Mouse (Mus musculus) left cerebral cortex, postnatal 14 days (tissue): ENCODE measurements around the gene Plxna4. TPM values are rescaled to one million over a fixed set of nuclear protein-coding genes. Genes with fewer than 3 reads are reported as not detected.
A peak's percentile ranks its signal among the peaks of the same experiment; 100 is the strongest.

Experiments used
- DNase-seq, 2 experiments: peaks; one replicate each; pipeline ENCODE4 v3.0.0; 2021 to 2022; ENCODE audit warnings: low spot score in 2 of 2, mixed read lengths in 1 of 2
- intact Hi-C: fragments of 180-260 bp; cut with DNase I; formaldehyde crosslinking; loops from one replicate; pipeline ENCODE4 v1.15.1; 2025
- total RNA-seq, 2 experiments: library from RNA; stranded (reverse); gene quantifications; 2 replicates each; pipeline ENCODE4 v1.2.3; 2021

Plxna4 gene
- total RNA-seq, 2 experiments from 2014 or later: 76.4 to 85.1 TPM

DNA sequence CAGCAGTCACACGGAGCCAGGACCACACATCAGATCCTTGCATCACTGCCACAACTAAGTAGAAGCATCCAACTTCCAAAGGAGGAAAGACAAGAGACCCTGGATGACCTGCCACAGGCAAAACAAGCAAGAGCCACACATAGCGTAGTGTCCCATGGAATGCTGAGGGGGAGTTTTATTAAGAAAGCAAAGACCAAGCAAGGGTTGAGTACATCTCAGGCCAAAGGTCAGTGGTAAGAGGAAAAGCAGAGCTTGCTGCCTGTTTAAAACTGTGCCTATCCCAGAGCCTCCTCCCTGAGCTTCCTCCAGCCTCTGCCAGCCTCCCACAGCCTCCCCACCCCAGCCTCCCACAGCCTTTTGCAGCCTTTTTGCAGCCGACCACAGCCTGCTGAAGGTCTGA lies 100.9 kb downstream of the Plxna4 start:
- no peak for DNase-seq
- intact Hi-C loops: no loop called here

DNA sequence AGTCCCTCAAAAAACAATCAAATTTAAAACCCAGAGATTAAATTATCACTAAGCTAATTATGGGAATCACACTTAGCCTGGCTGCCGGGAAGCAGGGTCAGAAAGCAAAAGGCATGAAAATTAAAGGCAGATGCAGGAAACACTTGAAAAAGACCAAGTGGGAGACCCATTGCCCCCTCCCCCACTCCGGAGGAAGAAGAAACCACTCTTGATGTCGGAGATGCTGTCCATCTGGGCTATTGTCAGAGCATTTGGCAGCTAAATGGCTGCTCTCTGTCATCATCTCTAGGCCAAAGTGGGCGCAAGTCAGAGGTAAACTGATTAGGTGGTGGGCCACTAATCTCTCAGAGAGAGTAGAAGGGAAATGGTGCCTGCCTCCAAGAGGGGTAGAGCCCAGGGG lies 105.5 kb downstream of the Plxna4 start:
- intact Hi-C loops: loop anchor here (5.0 kb wide), 1 partner anchor 155 kb away; no protein-coding TSS in a partner anchor

DNA sequence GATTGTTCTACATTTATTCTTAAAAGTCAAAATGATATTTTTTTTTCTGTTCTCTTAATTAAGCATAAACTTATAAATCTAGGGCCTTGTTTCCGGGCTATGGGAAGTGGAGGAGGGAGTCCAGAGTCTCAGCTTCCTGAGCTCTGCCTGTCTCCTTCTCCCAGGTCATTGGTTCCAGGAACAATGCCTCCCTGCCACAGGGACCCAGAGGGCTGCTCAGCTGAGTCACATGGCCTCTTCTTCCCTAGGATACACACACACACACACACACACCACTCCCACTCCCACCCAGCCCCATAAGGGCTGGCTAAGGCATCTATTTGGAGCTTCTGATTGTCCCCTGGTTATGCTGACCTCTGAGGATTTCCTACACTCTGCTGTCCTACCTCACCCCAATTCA lies 107.3 kb downstream of the Plxna4 start:
- no peak for DNase-seq
- intact Hi-C loops: loop anchor here (5.0 kb wide), 1 partner anchor 153 kb away; no protein-coding TSS in a partner anchor

More for the DNA sequence above, 105.5 kb downstream of the Plxna4 start:
- DNase-seq: no peak

DNA sequence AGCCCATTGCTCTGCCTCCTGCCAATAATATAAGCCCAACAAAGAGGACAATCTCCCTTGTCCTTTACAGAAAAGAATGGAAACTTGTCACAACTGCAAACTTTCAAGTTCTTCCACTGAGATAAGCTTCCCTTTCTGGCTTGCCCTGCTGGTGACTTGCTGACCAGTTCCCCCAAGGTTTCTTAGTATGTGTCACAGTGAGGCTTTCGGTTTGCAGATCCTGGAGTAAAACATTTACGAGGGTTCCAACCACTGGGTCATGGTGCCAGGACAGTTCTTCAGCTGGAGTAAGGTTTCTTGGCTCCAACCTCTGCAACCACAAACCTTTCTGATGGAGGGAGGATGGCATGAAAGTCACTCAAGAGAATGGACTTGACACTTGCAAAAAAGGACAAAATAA lies 108.2 kb downstream of the Plxna4 start:
- intact Hi-C loops: loop anchor here (2.0 to 5.0 kb wide), 2 partner anchors 107 to 152 kb away; no protein-coding TSS in a partner anchor
- DNase-seq: no peak

DNA sequence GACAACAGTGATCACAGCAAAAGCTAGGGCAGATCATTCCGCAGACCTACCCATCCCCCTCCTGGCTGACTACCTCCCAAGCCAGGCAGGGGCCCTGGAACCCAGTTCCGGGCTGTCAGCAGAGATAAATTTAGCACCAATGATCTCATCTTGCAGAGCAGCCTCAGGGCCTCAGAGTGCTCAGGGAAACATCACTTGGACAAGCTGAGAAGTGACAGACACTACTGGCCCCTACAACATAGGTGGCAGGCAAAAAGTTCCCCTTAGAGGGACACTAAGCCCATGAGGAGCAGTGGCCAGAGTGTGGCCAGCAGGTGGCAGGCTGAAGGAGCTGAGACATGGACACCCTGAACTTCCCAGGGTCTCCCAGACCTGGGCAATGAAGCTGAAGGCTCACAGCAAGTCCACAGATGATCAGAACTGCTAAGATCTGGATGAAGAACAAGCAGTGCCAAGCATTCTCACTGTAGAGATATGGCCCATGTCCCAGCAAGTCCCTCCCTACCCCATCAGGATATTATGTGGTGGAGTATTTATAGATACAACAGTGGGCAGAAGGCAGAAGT lies 108.7 kb downstream of the Plxna4 start:
- DNase-seq: peak; percentile 59 to 65
- intact Hi-C loops: loop anchor here (2.0 kb wide), 1 partner anchor 108 kb away; no protein-coding TSS in a partner anchor

DNA sequence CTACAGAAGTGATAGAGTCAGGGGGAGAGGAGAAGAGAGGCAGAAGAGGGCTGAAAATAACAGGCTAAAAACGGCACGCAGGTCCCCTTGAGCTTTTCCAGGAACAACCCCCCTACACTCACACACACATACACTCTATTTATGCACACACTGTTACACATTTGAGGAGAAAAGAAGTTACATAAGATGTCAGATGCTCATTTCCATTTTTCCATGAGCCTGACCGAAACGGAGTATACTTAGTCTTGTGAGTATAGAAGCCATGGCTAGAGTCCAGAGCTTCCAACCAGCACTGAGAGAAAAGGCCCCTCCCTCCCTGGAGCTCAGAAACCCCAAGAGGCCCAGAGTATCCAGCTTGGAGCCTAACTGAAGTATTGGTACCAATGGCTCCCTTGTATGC lies 112.0 kb downstream of the Plxna4 start:
- intact Hi-C loops: no loop called here
- peak; percentile 55 to 78 for DNase-seq

DNA sequence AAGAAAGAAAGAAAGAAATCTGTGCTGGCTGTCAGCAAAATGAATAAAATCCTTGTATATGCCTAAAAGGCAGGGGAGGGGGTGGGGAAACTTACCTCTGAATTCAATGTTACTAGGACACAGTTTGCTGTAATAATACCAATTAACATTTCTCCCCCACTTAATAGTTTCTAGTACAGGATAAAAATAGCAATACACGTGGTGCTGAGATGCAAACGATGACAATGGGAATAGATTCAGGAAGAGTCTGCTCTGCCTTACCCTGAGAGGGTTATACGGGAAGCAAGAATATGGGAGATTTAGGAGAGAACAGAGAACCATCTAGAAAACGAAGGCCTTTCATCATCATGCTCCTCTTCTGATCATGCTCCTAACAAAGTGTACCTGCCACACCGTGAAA lies 115.9 kb downstream of the Plxna4 start:
- DNase-seq: no peak
- intact Hi-C loops: no loop called here

DNA sequence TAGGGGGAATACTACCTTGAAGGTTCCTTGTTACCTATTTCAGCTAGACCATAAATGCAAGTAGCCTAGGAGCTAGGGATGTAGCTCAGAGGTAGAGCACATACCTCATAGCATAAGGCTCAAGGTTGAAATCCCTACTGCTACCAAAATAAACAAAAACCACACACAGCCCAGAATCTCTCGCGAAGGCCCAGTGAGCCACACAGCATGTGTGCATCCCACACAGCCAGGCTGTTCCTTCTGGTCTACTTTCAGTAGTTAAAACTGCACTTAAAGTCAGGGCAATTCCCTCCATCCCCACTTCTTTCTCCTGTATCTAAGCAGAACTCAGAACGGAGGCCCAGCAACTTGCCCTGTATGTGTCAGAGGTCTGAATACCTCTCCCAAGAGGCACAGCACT lies 116.4 kb downstream of the Plxna4 start:
- intact Hi-C loops: no loop called here
- DNase-seq: peak; percentile 58 to 59

DNA sequence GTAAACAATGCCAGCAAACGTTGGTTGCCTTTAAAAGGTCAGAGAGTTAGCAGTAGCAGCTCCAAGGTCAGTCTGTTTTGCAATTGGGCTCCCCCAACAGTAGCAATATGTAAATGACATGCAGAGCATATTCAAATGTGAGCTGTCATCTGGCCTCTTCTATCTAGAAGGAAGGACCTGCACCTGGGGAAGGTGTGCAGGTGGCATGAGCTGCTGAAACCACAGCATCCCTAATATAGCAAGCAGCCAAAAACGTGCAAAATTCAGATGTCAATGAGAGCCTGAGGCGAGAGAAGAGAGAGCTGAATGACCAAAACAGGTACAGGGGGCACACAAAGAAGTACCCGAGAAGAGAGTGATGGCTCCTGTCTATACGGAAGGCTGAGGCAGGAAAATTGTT lies 118.8 kb downstream of the Plxna4 start:
- intact Hi-C loops: no loop called here

DNA sequence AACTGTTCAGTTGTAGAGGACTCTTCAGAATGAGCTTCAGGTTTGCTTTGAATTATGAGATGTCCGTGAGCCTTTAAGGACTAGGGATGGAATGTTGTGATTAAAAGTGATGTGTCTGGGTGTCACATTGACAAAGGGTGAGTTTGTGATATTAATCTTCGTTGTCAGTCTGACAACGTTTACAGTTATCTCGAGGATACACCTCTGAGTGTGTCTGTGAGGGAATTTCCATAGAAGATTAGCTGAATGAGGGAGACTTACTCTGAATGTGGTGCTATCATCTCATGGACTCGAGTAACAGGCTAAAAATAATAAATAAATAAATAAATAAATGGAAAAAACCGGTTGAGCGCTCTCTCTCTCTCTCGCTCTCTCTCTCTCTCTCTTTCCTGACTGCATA lies 122.9 kb downstream of the Plxna4 start:
- DNase-seq: no peak
- intact Hi-C loops: no loop called here

More for the DNA sequence above, 118.8 kb downstream of the Plxna4 start:
- DNase-seq: no peak

DNA sequence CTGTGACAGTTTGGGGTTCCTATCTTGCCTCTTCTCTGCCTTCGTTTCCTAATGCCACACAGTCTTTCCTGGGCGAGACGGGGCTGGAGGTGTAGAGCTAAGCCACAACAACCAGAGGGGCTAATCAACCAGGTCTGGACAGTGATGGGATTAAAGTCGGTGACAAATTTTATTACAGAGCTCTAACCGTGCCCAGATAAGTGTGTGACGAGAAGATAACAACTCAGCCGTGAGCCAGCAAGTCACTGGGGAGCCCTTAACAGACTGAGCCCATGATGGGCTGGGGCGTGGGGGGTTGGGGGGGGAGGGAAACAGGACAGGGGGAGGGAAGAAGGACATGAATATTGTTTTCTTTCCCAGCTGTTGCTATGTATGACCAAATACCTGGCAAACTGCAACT lies 123.4 kb downstream of the Plxna4 start:
- no peak for DNase-seq
- intact Hi-C loops: no loop called here

DNA sequence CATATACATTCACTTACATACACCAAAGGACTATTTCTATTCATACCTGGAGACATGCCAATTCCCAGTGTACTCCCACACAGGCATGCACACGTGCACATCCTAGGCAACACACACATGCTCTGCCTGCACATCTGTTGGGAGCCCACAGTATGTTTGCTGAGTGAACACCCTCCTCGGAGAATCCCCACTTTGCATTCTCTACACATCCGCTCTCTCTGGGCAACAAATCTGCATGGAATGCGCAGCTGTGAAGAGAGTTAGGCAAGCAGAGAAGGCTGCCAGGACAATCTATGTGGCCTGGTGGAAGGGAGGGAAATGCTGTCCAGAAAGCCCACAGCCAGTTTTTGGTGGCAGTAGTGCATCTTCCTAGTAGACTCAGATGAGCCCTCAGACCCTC lies 123.9 kb downstream of the Plxna4 start:
- peak; percentile 44 to 89 for DNase-seq
- intact Hi-C loops: no loop called here

DNA sequence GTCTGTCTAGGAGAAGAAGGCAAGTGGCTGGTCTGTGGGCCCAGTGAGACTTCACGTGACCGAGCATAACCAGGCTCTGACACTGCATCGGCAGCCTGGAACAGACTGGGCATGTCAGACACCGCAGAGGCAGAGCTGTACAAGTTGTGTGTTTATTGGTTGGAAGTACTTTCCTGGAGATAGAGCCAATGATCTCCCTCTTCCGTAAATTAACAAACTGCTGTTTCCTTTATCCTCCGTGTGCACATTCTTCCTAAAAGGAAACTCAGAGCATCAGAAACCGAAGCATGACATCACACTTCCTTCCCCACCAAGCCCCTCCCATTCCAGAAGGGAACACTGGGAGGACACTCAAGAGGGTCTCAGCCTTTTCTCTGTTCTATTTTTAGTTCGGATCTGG lies 127.6 kb downstream of the Plxna4 start:
- no peak for DNase-seq
- intact Hi-C loops: no loop called here

DNA sequence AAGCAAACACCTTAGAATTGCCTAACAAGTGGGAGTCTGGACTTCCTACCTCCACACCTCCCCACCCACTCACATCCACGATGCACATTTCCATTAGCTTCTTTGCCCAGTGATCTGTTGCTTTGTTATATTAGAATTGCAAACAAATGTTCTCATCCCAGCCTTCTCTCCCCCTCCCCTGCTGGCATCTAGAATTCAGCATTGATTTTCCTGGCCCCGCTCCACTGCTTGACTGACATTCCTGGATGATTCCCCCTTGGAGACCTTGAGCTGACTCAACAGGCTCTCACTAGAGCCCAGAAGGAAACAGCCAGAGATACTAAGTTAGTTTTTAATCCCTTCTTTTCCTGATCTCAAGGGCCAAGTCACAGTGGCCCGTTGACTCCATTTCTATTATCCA lies 131.4 kb downstream of the Plxna4 start:
- no peak for DNase-seq
- intact Hi-C loops: no loop called here

DNA sequence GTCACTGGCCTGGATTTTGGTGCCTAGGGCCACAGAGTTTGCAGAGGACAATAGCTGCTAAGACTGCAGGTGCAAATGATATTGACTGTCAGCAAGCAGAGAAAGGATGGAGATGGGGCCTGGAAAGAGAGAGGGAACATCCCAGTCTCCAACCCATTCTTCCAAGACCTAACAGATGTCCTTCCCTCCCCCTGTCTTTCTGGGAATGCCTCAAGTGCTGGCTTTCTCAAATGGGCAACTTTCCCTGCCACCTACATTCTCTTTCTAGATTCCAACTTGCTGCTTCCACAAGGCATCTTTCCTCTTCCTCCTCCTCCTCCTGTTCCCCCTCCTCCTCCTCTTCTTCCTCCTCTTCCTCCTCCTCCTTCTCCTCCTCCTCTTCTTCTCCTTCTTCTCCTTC lies 136.1 kb downstream of the Plxna4 start:
- intact Hi-C loops: no loop called here
- DNase-seq: peak; percentile 40 to 51

DNA sequence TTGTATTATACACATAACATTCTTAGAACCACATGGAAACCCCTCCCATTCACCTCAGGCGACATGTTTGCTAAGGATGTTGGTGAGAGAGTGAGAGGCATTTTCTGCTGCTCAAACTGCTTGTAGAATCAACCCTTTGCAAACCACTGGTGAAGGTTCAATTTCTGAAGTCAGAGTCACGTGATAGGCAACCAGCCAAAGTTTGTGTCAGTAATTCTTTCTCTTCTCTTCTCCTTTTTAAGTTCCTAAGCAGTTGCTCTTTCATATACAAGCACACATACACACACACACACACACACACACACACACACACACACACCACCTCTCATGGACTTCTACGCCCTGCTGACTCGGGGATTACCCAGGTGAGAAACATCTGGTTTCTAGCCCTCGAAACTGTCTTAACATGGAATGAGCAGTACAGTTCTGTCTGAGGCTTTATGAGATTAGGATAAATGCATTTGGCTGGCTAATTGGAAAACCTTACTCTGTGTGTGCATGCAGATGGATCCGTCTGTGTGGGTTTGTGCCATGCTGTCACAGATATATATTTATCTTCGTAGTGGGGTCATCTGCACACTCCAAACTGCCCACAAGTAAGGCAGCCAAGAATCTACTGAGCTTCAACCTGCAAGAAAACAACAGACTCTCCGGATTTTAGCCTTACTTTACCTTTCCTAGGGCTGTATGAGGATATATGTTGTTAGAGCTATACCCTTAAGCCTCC lies 138.6 kb downstream of the Plxna4 start:
- no peak for DNase-seq
- intact Hi-C loops: no loop called here

DNA sequence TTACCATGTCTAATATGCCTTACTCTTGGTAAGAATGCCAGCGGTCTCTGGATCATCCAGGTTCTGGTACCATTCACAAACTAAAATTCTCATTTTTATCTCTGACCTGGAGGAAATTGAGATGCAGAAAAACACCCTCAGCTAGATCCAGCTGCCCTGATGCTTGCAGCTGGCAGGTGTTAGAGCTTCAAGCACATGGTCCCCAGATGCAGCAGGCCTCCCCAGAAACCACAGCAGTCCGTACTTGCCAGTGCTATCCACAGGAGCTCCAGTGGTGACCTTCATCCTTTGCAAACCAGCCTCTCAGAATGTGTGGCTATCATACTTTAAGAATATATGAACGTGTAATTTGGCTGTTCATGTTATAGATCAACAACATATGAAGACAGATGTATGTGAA lies 139.2 kb downstream of the Plxna4 start:
- intact Hi-C loops: no loop called here
- no peak for DNase-seq

DNA sequence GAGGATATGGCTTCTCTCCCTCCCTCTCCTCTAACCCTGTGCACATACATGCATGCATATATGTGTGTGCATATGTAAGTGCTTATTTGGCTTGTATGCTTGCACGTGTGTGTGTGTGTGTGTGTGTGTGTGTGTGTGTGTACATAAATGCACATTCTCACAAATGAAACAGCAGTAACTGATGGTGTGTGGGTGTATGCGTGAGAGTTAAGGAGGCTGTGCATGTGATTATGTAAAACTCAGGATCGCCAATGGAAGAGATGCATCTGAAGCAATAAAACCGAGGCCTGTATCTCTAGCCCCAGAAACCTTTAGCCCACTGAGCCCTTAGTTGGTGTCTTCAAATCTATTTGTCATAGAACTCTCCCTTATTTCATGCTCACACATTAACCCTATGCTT lies 141.7 kb downstream of the Plxna4 start:
- intact Hi-C loops: no loop called here
- DNase-seq: peak in 1 of 2 experiments; percentile 42

DNA sequence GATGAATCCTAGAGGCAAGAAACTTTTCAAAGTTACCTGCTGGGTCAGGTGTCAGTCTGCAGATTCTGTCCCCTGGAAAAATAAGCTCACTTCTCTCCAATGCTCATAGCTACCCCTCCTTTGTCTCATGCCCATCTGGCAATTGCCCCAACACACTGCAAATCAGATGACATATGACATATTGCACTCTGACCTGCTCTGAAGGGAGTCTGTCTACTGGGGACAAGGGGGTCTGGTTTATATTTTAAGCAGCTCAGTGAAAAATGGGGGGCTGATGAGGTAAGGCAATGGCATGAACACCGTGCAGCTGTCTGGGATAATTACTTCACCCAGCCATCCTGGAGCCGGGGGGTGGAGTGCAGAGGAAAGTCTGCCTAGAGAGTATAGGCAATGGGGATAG lies 142.7 kb downstream of the Plxna4 start:
- no peak for DNase-seq
- intact Hi-C loops: no loop called here

DNA sequence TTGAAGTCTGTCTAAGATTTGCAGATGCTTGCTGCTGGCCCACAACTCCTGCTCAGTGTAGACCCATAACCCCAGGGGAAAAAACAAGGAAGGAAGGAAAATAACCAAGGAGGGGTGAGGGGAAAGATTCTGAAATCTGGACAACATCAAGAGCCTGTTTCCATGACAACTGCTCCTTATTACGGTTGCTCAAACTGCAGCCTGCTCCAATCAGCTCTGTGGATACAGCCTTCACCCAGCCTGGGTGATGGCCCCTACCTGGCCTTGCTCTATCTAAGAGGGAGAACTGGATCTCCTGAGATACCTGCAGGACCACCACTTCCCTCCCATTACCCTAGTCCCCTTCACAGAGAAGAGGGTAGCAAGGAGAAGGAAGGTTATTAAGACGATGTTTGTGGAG lies 143.6 kb downstream of the Plxna4 start:
- DNase-seq: peak in 1 of 2 experiments; percentile 30
- intact Hi-C loops: no loop called here

DNA sequence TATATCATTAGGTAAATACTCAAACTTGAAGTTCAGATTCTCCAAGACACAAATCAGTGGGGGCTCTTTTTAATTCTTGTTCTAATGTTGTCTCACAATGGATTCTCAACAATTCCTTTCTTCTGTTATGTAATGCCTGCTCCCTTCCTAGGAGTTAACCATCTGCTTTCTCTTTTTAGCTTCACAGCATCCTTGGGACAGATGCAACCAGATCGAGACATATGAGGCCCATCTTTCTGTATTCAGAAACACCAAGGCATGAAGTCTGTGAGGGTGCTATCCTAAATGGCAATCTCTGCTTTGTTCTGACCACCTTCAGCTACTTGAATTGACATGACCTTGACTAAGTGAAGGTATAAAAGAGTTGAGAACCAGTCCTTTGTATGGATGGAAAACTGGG lies 144.3 kb downstream of the Plxna4 start:
- no peak for DNase-seq
- intact Hi-C loops: no loop called here
